Mouse (Mus musculus) kidney, postnatal 25 days (tissue): ENCODE data around the gene Siae.

Experiments used
- DNase-seq, 2 experiments: peaks; one replicate each; pipeline ENCODE4 v3.0.0; 2021; ENCODE audit warnings: mixed read lengths in 2 of 2

Gene Siae

DNA sequence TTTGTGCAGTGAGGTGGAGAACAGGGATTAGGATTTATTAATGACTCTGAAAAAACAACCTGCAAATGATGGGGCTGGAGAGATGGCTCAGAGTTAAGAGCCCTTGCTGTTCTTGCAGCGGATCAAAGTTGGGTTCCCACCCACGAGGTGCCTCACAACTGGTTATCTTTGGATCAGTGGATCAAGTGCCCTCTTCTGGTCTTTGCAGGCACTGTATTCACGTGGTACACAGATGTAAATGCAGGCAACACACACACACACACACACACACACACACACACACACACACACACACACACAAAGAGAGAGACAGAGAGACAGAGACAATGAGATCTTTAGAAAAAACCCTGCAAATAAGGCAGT lies 132.4 kb downstream of the Siae start:
- DNase-seq = no peak

DNA sequence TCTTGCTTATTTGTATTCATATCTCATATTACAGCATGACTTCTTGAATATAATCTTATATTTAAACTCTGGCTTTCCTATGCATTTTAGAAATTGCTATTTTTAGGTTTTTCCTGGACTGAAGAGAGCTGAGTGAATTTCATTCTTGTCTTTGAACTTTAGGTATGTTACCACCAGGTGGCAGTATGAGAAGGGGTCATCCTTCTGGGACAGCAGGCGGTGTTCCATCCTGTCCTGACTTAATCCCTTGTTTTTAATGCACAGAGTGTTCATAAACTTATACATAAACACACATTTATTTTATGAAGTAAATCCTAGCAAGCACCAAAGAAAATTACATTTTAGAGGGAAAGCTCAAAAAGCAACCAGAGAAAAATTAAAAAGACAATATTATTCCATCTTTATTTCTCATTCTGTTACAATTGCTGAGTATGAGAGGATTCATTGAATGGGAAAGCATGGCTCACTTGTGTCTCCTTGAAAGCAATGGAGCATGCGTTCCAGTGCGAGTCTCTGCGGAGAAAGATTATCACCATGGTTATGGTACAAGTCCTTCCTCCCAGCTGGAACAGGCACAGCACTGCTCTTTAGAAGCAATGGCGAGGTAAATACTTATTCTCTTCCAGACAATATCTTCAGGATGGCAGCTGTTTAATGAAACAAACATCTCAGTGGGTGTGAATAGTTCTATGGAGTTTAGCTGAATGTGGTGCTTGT lies 134.6 kb downstream of the Siae start:
- DNase-seq = peak in 1 of 2 experiments; percentile 20
